Mouse (Mus musculus) thymus, postnatal 10 days (tissue): ENCODE results near the gene Glrx5.
A peak's percentile ranks its signal among the peaks of the same experiment; 100 is the strongest.

Source experiments
- DNase-seq, 2 experiments: peaks; one replicate each; pipeline ENCODE4 v3.0.0; 2021; ENCODE audit warnings: low spot score in 2 of 2

Glrx5 gene

GRCm38 (mm10) chr12:105031081-105032058, 1.1 kb upstream of the Glrx5 start:
- no peak for DNase-seq

GRCm38 (mm10) chr12:105032832-105033775, 616 bp downstream of the Glrx5 start:
- peak; percentile 51 to 67 for DNase-seq

GRCm38 (mm10) chr12:105034130-105034769, 1.8 kb downstream of the Glrx5 start:
- no peak for DNase-seq

GRCm38 (mm10) chr12:105038211-105038610, 5.7 kb downstream of the Glrx5 start:
- DNase-seq, result no peak

GRCm38 (mm10) chr12:105038918-105039317, 6.4 kb downstream of the Glrx5 start:
- DNase-seq, result no peak

- no peak for DNase-seq
Observed at GRCm38 (mm10) chr12:105039578-105040289, 7.2 kb downstream of the Glrx5 start.

GRCm38 (mm10) chr12:105040950-105041349, 8.5 kb downstream of the Glrx5 start:
- no peak for DNase-seq

GRCm38 (mm10) chr12:105043081-105043480, 10.6 kb downstream of the Glrx5 start:
- DNase-seq, result no peak

- DNase-seq, result no peak
Observed at GRCm38 (mm10) chr12:105044775-105045174, 12.3 kb downstream of the Glrx5 start.

GRCm38 (mm10) chr12:105048301-105048863, 15.9 kb downstream of the Glrx5 start:
- no peak for DNase-seq

- DNase-seq, result no peak
Observed at GRCm38 (mm10) chr12:105049813-105050212, 17.3 kb downstream of the Glrx5 start.

GRCm38 (mm10) chr12:105050898-105051297, 18.4 kb downstream of the Glrx5 start:
- peak in 1 of 2 experiments; percentile 64 for DNase-seq

GRCm38 (mm10) chr12:105054041-105054440, 21.6 kb downstream of the Glrx5 start:
- no peak for DNase-seq

GRCm38 (mm10) chr12:105055308-105055707, 22.8 kb downstream of the Glrx5 start:
- no peak for DNase-seq

GRCm38 (mm10) chr12:105060006-105060405, 27.5 kb downstream of the Glrx5 start:
- no peak for DNase-seq

- no peak for DNase-seq
Observed at GRCm38 (mm10) chr12:105063201-105064134, 31.0 kb downstream of the Glrx5 start.

- DNase-seq, result no peak
Observed at GRCm38 (mm10) chr12:105064168-105064567, 31.7 kb downstream of the Glrx5 start.

- no peak for DNase-seq
Observed at GRCm38 (mm10) chr12:105065119-105065518, 32.6 kb downstream of the Glrx5 start.

- DNase-seq, result no peak
Observed at GRCm38 (mm10) chr12:105066523-105066922, 34.0 kb downstream of the Glrx5 start.

- DNase-seq, result peak; percentile 8 to 16
Observed at GRCm38 (mm10) chr12:105068911-105069310, 36.4 kb downstream of the Glrx5 start.
